Mouse (Mus musculus): ENCODE measurements at regions not wholly inside any gene's neighbourhood (a gene's known extent, or its start where the extent isn't known, plus 50 kb on each side); places are given as distances from the start of the nearest gene placed in this dataset.

DNA sequence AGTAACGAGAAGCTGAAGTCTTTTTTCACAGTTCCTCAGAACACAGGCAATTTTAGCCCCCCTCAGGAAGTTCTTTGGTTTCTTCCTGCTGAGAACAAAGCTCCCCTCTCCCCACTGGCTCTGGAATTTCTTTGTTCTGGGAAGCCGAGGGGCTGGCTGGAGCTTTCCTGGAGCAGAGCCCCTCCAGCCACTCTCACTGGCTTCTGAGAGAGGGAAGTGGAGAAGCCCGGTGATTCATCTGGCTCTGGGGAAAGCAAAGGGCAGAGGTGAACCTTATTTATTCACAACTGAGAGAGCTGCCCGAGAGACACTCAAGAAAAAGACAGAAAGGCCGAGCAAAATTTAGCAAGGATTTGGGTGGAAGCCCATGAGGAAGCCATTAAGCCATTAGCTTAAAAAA is 63.9 kb downstream of the Ddx3x start:
- peak; percentile 30 to 32 for DNase-seq

DNA sequence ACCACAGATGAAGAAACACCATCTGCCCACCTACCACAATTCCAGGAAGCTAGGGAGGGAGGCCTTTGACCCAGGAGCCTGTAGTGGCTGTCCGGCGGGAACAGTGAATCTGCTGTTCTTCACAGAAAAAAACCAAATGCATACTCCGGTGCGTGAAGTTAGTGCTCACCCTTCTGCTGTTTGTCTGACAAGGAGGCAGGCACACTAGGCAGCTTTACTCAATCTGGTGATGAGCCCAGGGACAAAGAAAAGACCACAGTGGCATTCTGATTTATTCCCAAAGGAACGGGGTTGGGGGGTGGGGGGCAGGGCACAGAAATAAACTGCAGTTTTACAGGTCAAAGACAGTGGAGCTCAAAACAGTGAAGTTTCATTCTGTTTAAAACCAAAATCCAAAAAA is 64.4 kb downstream of the Ddx3x start:
- no peak for DNase-seq

DNA sequence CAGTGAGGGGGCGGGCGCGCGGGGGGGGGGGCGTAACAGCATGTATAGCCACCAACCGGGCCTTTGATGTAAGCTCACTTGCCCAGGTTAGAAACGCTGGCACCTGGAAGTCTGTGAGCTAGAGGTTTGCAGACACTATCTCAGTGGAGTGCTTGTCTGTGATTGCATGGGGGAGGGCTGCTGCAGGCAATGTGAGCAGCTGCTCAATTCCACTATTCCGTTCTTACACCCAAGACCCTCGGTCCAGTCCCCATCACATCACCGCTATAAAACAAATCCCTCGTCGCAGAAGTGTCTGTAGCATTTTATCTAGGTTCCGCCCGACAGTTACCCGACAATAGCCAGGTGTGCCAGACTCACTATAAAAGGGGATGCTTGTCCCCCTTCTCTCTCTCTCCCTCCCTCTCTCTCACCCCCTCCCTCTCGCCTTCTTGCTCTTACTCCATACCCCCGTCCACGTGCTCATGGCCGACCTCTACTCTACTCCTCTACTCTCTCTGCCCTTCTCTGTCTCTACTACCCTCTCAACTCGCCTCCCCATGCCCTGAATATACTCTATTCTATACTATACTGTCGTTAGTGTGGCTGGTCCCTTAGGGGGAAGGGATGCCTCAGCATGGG is 65.4 kb downstream of the Ddx3x start:
- no peak for DNase-seq

DNA sequence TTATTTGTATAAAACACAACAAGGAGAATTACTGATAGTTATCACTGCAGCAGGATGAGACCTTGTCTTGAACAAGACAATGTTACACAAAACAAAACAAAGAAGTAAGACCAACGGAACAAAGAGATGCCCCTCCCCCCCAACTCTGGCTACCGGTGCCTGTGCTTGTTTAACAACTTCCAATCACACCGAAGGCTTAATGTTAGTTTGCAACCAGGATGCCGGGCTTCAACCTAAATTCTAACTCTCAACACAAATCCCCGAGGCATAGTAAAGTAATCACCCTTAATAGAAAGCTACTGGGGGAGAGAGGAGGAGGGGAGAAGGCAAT is 65.9 kb downstream of the Ddx3x start:
- peak in 1 of 2 experiments; percentile 29 for DNase-seq

DNA sequence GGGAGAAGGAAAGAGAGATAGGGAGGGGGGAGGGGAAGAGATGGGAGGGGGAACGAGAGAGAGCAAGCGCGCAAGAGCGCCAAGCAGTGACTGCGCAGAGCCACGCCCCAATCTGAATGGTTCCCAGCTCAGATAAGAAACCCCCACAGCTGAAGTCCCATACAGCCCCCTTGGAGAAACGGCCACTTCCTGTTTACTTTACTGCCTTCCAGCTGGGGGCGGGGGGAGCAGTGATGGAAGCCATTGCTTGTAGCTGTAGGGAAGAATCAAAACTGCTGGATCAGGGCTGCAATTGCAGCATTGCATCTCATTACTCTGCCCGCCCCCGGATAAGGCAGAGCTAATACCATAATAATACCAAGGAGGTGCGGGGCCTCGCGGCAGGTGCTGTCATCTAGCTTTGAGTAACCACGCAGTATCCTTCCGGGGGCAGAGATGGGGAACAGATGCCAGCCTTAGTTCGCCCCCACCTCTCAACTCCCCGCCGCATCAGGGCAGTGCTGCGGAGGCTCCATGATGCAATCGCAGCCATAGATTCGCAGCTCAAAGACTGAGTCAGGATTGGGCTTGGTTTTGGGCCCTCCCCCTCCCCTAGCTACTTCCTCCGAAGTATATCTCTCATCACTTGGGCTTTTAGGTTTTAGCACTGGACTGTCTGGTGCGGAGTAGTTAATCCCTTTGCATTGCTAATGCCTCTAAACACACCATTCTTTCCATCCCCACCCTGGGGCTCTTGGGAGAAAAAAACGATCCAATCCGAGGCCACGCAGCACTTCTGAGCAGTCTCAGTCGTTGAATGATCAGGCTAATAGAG is 66.5 kb downstream of the Ddx3x start:
- peak; percentile 59 to 70 for DNase-seq

DNA sequence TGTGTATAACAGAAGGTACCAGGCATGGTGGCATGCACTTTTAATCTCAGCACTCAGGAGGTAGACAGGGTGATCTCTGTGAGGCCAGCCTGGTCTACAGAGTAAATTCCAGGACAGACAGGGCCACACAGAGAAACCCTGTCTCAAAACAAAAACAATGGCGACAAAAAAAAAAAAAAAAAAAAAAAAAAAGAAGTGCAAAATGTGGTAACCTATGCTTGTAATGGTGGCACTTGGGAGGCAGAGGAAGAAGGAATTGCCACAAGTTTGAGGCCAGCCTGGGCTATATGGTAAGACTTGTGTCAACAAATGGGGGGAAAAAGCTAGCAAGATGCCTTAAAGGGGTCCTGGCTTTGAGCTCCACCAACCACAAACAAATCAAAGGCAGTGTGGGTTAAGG is 67.6 kb downstream of the Ddx3x start:
- no peak for DNase-seq

DNA sequence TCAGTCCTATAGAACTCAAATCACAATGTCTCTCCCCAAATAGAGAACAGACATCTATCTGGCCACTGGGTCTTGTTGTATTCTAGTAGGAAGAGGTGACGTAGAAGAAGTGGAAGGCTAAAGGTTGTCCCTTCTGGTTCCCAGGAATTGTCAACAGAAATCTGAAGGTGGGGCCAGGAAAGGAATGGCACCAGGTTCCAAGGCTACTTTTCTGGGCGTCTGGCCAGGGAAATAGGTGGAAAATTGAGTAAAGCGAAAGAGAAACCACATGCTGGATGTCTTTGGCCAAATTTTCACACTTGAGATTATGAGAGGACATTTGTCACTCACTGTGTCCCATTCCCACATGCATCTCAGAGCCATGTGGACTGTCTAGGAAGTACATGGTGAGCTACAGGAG is 69.7 kb downstream of the Ddx3x start:
- peak; percentile 37 to 40 for DNase-seq

DNA sequence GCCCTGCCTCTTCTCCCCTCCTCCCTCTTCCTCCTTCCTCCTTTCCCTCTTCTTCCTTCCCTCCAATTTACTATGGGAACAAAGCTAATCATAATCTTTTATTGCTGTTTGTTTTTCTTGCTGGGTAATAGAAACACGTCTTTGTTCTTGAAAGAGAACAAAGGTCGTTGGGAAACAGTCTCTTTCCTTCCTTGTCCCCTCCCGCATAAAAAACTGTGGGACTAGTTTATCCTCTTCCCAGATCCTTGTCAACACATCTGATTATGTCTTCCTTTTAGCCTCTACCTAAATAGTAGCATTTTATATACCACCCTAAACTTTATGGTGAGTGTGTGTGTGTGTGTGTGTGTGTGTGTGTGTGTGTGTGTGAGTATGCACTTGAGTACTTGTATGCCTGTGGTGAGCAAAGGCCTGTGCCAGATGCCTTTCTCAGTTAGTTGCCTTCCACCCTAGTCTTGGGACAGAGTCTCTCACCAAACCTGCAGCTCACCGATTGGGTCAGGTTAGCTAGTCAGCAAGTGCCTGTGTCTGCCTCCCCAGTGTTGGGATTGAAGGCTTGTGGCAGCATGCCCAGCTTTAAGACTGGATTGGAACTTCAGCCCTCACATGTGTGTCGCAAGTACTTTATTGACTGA is 76.5 kb downstream of the Ddx3x start:
- no peak for DNase-seq

DNA sequence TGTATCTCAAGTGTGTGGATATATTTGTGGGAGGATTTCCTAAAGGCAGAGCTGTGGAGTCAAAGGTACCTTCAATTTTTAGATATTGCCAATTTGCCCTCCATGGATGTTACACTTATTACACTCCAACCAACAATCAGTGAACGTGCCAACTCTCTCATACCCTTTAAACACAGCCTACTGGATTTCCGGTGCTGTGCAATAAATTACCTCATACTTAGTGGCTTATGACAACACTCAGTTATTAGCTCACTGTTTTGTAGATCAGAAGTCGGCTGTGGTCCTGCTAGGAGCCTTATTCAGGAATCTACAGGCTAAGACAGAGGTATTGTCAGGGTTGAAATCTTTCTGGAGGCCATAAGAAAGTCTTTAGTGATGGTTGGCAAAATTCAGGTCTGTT is 77.2 kb downstream of the Ddx3x start:
- no peak for DNase-seq

DNA sequence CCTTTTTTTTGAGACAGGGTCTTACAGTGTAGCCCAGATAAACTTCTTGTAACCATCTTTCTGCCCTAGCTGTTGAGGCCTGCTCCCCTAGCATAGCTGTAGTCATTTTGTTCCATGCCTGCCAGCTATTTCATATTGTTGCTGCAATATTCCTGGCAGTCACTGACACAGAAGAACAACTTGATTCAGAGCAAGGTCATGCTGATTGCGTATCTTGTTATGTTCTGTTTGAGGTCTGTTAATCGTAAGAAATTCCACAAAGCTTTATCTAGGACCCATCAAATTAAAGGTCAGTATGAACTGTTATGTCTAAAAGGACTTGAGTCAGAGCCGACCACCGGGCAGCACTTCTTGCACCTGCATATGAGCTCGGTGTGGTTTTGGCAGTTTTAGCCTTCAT is 79.7 kb downstream of the Ddx3x start:
- no peak for DNase-seq

DNA sequence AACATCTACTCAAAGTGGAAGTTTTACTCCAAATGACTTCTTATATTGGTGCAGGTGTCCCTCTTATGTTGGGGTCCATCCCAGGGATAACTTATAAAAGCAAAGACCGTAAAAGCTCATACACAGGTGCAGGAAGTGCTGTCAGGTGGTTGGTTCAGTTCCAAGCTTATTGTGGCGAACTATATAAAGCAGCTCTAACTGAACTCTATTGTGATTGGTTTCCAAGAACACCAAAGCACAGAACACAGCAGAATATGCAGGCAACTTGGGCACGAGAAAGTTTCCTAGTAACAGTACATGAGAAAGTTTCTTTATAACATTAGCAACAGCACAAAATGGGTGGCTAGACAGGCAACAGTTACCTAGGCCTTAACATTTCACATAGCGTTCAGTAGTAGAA is 89.5 kb downstream of the Ddx3x start:
- no peak for DNase-seq

DNA sequence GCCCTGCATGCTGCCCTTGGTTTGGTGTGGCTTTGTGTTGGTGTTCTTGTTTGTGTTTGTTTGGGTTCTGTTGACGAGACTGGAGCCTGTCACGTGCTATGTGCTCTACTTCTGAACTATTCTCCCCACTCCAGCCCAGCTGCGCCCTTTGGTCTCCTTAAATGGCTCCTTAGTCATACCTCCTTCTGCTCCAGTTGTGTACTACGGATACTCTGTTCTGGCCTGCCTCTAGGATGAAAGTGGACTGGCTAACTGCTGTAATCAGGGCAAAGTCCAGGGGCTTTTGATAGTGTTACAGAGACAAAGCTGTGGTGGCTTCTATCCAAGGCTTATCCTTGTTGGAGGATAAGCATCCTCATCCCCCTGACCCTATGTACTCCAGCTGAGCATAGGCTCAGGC is 92.0 kb downstream of the Ddx3x start:
- no peak for DNase-seq

DNA sequence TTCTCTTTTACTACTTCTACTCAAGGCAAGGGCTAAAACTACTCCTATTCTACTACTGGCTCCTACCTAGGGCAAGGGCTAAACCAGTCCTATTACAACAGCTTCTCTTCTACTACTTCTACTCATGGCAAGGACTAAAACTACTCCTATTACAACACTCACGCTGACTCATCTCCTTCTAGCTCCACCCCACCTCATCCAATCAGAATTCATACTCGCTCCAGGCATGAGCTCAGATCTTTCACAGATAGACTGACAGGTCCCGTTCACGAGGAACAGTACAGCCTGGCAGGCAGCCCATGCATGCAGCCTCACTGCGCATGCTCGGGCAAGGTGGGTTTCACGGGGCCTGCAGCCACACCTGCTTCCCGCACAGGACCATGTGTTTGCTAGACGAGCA is 79.6 kb upstream of the Nyx start:
- no peak for DNase-seq

DNA sequence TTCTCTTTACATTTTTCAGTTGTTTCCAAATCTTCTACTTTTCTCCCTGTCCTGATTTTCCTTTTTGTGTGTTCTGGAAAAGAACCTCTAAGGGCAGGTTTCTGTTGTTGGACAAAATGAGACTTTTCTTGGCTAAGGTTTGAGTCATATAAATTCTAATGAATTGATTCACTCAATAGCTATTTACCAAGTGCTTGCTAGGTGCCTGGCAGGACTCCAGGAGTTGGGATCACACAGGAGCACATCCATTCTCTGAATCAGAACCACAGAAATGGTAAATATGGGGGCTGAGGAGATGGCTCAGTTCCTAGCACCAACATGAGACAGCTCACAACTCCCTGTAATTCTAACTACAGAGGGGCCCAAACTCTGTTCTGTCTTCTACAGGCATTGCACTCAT is 67.4 kb upstream of the Nyx start:
- peak in 1 of 2 experiments; percentile 2 for DNase-seq

DNA sequence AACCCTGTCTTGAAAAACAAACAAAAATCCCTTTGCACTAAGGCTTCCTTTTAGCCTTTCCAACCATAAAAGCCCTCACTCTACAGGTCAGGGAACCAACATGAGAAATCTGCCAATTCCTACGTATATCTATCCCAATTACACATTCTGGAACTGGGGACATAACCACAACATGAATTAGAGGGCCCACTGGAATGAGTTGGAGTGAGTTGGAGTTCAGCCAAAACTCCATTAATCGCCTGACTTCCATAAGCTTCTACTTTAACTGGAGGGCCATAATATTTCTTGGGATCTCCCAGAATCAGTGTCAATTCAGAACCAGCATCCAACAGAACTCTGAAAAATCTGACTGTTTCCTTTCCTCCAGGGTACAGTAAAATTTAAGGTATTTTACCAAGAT is 53.2 kb upstream of the Nyx start:
- DNase-seq = no peak

DNA sequence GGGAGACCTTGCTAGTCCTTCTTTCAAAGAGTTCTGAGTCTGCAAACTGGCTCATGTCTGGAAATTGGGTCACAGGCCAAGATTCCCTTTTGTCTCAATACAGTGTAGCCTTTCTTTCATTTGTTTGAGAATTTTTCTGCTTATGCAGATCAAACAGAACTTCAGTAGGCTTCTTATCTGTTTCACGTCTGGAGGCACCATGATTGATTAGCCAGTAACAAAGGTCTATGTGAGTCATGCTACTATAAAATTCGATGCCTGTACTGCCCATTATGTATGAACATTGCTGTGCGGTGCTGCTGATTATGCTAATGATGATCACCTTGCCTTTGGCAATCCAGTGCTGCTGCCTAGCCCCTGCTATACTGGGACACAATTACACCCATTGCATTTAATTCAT is 52.8 kb upstream of the Nyx start:
- DNase-seq = no peak
